Mouse (Mus musculus) spleen, adult 2 months (tissue): Measurements from ENCODE around the gene Dcbld2.

ENCODE experiments used
- CTCF ChIP-seq: fragments of 200-500 bp; IDR thresholded peaks from 2 replicates; pipeline ENCODE4 v1.5.1; 2011; ENCODE audit warnings: mild to moderate bottlenecking, inconsistent platforms; ENCODE audit not compliant: insufficient read depth, insufficient read length, insufficient replicate concordance; ENCODE audit errors: extremely low read depth
- POLR2A ChIP-seq: fragments of 200-500 bp; IDR thresholded peaks from 2 replicates; pipeline ENCODE4 v1.6.1; 2011; ENCODE audit warnings: low read depth, low read length, inconsistent platforms

DNA sequence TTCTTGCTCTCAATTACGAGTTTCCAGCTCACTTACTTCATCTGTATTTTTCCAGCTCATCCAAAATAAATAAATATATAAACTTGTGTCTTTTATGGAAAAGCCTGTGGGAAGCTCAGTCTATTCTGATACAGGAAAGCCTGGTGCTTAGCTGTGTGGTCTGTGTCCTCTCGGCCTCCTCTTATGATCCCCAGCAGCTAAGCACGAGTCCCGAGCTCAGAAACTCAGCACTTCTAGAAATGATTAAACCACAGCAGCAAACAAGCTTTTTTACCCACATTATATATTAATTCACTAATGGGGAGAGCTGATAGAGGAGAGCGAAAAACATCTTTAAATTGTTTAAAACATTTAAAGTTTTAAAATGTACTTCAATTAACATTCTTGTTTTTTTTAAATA lies 48.2 kb downstream of the Dcbld2 start:
- no peak for TF ChIP-seq CTCF
- TF ChIP-seq POLR2A, result no peak
